Comparison of ENCODE assay signal across 10 mouse cellular contexts in the genomic region with DNA sequence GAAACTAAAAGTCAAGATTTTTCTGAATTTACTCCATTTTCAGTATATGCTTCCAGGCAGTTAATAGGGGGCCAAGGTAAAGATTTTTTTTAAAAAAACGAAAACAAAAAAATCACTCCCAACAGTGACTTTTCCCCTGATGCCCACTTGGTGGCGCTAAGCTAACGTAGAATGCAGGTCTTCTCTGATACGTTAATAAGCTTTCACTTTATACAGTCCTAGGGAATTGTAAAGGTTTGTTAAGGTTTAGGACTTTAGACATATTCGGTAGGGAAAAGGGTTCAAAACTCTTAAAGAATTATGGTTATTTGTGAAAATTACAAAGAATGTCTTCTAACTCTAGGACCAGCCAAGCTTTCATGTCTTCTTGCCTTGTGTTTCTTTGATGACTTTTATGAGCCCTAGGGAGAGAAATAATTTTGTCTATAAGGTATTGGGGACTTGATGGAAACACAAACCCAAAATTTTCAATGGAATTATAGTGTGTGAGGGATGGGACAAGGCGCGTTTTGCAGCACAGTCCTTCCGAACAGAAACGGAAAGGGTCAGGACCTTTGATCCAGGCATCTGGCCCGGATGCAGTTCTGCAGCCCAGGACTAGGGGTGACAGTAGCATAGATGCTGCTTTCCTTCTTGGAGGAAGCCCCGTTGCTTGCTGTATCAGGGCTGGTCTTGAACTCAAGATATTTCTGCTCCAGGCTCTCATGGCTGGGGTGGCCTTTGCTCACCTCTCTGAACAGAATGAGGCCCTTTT.
DNase-seq lines count a peak whose midpoint lies in the region; ATAC-seq and TF ChIP-seq lines count a peak whose summit lies in the region.
"Had no signal": no experiment of that assay in that cellular context is flagged by ENCODE, and none has a peak within 500 bp of the region (broad histone marks: within the 10 kb centered on the region; RNA-seq: fewer than 3 reads in every experiment).

No protein-coding gene starts in this region.

- no peak for ATAC-seq in heart, embryonic 13.5 days (ENCODE audit: extremely low read depth, insufficient number of reproducible peaks, low FRiP score, low TSS enrichment)
- no peak for ATAC-seq in heart, embryonic 14.5 days (ENCODE audit: insufficient number of reproducible peaks, insufficient read depth, low FRiP score, low read depth)
- peak; percentile 77 for ATAC-seq in midbrain, embryonic 12.5 days (ENCODE audit: low FRiP score, low read depth)

- peak overlapping the region; percentile 39 for H3K4me2 ChIP-seq in heart, embryonic 13.5 days
- no peak overlapping the region for H3K4me2 ChIP-seq in CH12.LX (ENCODE audit: insufficient read depth, low read depth, poor library complexity, severe bottlenecking)
- peak overlapping the region; percentile 38 for H3K4me2 ChIP-seq in heart, embryonic 14.5 days (ENCODE audit: low read length)
- no peak overlapping the region for H3K4me2 ChIP-seq in midbrain, embryonic 12.5 days (replicated peaks)
- H3K4me2 ChIP-seq: embryonic facial prominence, embryonic 12.5 days had no signal

- no peaks in the 10 kb centered on the region for H3K9me3 ChIP-seq in heart, embryonic 13.5 days
- no peaks in the 10 kb centered on the region for H3K9me3 ChIP-seq in CH12.LX (replicated peaks; ENCODE audit: low read length)
- no peaks in the 10 kb centered on the region for H3K9me3 ChIP-seq in heart, embryonic 14.5 days (ENCODE audit: control insufficient read depth, low read length)
- no peaks in the 10 kb centered on the region for H3K9me3 ChIP-seq in midbrain, embryonic 12.5 days
- H3K9me3 ChIP-seq: embryonic facial prominence, embryonic 12.5 days had no signal

- TF ChIP-seq RAD21 in CH12.LX (IDR thresholded peaks at IDR 0.05; ENCODE audit: low read depth, low read length): peak; percentile 95

- H3K36me3 ChIP-seq in heart, embryonic 13.5 days: no peaks in the 10 kb centered on the region
- H3K36me3 ChIP-seq in CH12.LX (replicated peaks in 1 of 2; ENCODE audit: control insufficient read depth in 1 of 2, insufficient read depth in 1 of 2, low read length in 1 of 2): no peaks in the 10 kb centered on the region
- H3K36me3 ChIP-seq in heart, embryonic 14.5 days (ENCODE audit: control insufficient read depth, insufficient read depth, low read length): no peaks in the 10 kb centered on the region
- H3K36me3 ChIP-seq in midbrain, embryonic 12.5 days: no peaks in the 10 kb centered on the region
- H3K36me3 ChIP-seq: embryonic facial prominence, embryonic 12.5 days had no signal

- H3K27ac ChIP-seq in heart, embryonic 13.5 days (replicated peaks): no peak overlapping the region
- no peak overlapping the region for H3K27ac ChIP-seq in CH12.LX (ENCODE audit: insufficient read depth, low read depth)
- H3K27ac ChIP-seq in heart, embryonic 14.5 days (replicated peaks in 1 of 2; ENCODE audit: control insufficient read depth in 1 of 2, insufficient read depth in 1 of 2, low read depth in 2 of 2, low read length in 2 of 2): no peak overlapping the region
- no peak overlapping the region for H3K27ac ChIP-seq in layer of hippocampus, adult 2 months
- no peak overlapping the region for H3K27ac ChIP-seq in midbrain, embryonic 12.5 days (replicated peaks)
- H3K27ac ChIP-seq: embryonic facial prominence, embryonic 12.5 days; macrophage had no signal

- no peak for TF ChIP-seq EP300 in CH12.LX (IDR thresholded peaks at IDR 0.05; ENCODE audit: low read length)

- WGBS in heart, embryonic 13.5 days: 30% methylated on average over 11 of the region's 11 CpGs
- 34% methylated on average over 11 of the region's 11 CpGs for WGBS in heart, embryonic 14.5 days
- 36% methylated on average over 11 of the region's 11 CpGs for WGBS in midbrain, embryonic 12.5 days

- no peak for TF ChIP-seq POLR2A in CH12.LX (IDR thresholded peaks at IDR 0.05; ENCODE audit: low read depth, low read length)

- dilution Hi-C loops in CH12.LX (cut with MboI; ENCODE audit: extremely low pct_ligation_motif_present, extremely low pct_unique_long_range_greater_than_20kb, low sequenced_read_pairs): no loop called here

- H3K4me3 ChIP-seq in heart, embryonic 13.5 days: no peak overlapping the region
- no peak overlapping the region for H3K4me3 ChIP-seq in CH12.LX (replicated peaks in 1 of 3; ENCODE audit: low read depth in 2 of 3, low read length in 2 of 3, poor library complexity in 1 of 3)
- peak overlapping the region in 1 of 2 experiments; percentile 8; a peak in 1 of 4 replicates for H3K4me3 ChIP-seq in heart, embryonic 14.5 days (ENCODE audit: control insufficient read depth in 1 of 2, insufficient read depth in 1 of 2, low read depth in 1 of 2, low read length in 2 of 2)
- H3K4me3 ChIP-seq in layer of hippocampus, adult 2 months: no peak overlapping the region
- H3K4me3 ChIP-seq in midbrain, embryonic 12.5 days: no peak overlapping the region
- H3K4me3 ChIP-seq: embryonic facial prominence, embryonic 12.5 days had no signal

- DNase-seq in heart, adult 11 months: no peak
- DNase-seq in CH12.LX (ENCODE audit: extremely low read depth): peak; percentile 59
- DNase-seq in c-Kit-positive CD71-positive TER-119-positive erythroid progenitor cells, embryonic 14.5 days (ENCODE audit: low spot score): peak; percentile 16
- DNase-seq in layer of hippocampus, adult 2 months (ENCODE audit: low spot score in 2 of 2): peak; percentile 11 to 46
- DNase-seq in thymus, postnatal 36 days: peak; percentile 24 to 25

- H3K27me3 ChIP-seq in heart, embryonic 13.5 days (replicated peaks): no peaks in the 10 kb centered on the region
- H3K27me3 ChIP-seq in CH12.LX (replicated peaks): no peaks in the 10 kb centered on the region
- no peaks in the 10 kb centered on the region for H3K27me3 ChIP-seq in heart, embryonic 14.5 days (ENCODE audit: control insufficient read depth, insufficient read depth, low read length)
- no peaks in the 10 kb centered on the region for H3K27me3 ChIP-seq in midbrain, embryonic 12.5 days
- H3K27me3 ChIP-seq: embryonic facial prominence, embryonic 12.5 days had no signal

- in situ Hi-C loops in CH12.LX (cut with MboI; ENCODE audit: low pct_ligation_motif_present, low pct_unique_long_range_greater_than_20kb, low sequenced_read_pairs): loop anchor here (5.0 to 25.0 kb wide), 2 partner anchors 131 to 1801 kb away; no protein-coding TSS in a partner anchor

- no peak overlapping the region for H3K9ac ChIP-seq in heart, embryonic 13.5 days
- H3K9ac ChIP-seq in CH12.LX (ENCODE audit: insufficient read depth, low read depth): no peak overlapping the region
- H3K9ac ChIP-seq in heart, embryonic 14.5 days (ENCODE audit: low read length): no peak overlapping the region
- no peak overlapping the region for H3K9ac ChIP-seq in midbrain, embryonic 12.5 days (replicated peaks)
- H3K9ac ChIP-seq: embryonic facial prominence, embryonic 12.5 days had no signal

- peak; percentile 53 to 91 for TF ChIP-seq CTCF in CH12.LX (conservative IDR thresholded peaks at IDR 0.05 in 1 of 2, IDR thresholded peaks at IDR 0.05 in 1 of 2; ENCODE audit: low read depth in 2 of 2, low read length in 2 of 2)
- TF ChIP-seq CTCF in layer of hippocampus, adult 2 months (conservative IDR thresholded peaks at IDR 0.05): peak; percentile 99

- peaks cover 4% of the 10 kb centered on the region for H3K4me1 ChIP-seq in heart, embryonic 13.5 days
- peaks cover 0 to 5% of the 10 kb centered on the region in 2 experiments; a peak in 2 of 4 replicates for H3K4me1 ChIP-seq in CH12.LX (ENCODE audit: control insufficient read depth in 1 of 2, insufficient read depth in 2 of 2)
- 0 out of 4 replicates have a peak, but pooled peaks cover 0 to 4% of the 10 kb centered on the region in 2 experiments for H3K4me1 ChIP-seq in heart, embryonic 14.5 days (ENCODE audit: control insufficient read depth in 2 of 2, insufficient read depth in 2 of 2, low read length in 2 of 2)
- H3K4me1 ChIP-seq in midbrain, embryonic 12.5 days: no peaks in the 10 kb centered on the region
- H3K4me1 ChIP-seq: embryonic facial prominence, embryonic 12.5 days had no signal

- no peaks in the 10 kb centered on the region for H3K79me2 ChIP-seq in CH12.LX (replicated peaks; ENCODE audit: control insufficient read depth, extremely low read depth, insufficient read depth, poor library complexity, severe bottlenecking)

TF ChIP-seq in CH12.LX, 34 proteins besides CTCF, POLR2A, EP300 and RAD21:
- TF ChIP-seq MYC (IDR thresholded peaks at IDR 0.05; ENCODE audit: low read depth, low read length): no peak
- TF ChIP-seq UBTF (IDR thresholded peaks at IDR 0.05; ENCODE audit: low read depth, low read length): no peak
- TF ChIP-seq POLR2AphosphoS2 (IDR thresholded peaks at IDR 0.05; ENCODE audit: low read depth, low read length): no peak
- no peak for TF ChIP-seq ZKSCAN1 (IDR thresholded peaks at IDR 0.05; ENCODE audit: borderline replicate concordance, low read depth, low read length)
- TF ChIP-seq JUND (conservative IDR thresholded peaks at IDR 0.05; ENCODE audit: low read depth, low read length): no peak
- no peak for TF ChIP-seq MXI1 (IDR thresholded peaks at IDR 0.05; ENCODE audit: low read depth, low read length)
- TF ChIP-seq MAX (IDR thresholded peaks at IDR 0.05; ENCODE audit: low read length): no peak
- TF ChIP-seq HCFC1 (IDR thresholded peaks at IDR 0.05; ENCODE audit: low read depth, low read length): no peak
- TF ChIP-seq SIN3A (IDR thresholded peaks at IDR 0.05; ENCODE audit: low read length): no peak
- no peak for TF ChIP-seq NRF1 (IDR thresholded peaks at IDR 0.05; ENCODE audit: low read depth, low read length)
- TF ChIP-seq CHD2 (IDR thresholded peaks at IDR 0.05; ENCODE audit: low read length): no peak
- TF ChIP-seq BHLHE40 (IDR thresholded peaks at IDR 0.05; ENCODE audit: low read depth, low read length): no peak
- TF ChIP-seq RCOR1 (conservative IDR thresholded peaks at IDR 0.05; ENCODE audit: low read depth, low read length): no peak
- peak; percentile 95 for TF ChIP-seq ZNF384 (IDR thresholded peaks at IDR 0.05; ENCODE audit: low read depth, low read length)
- no peak for TF ChIP-seq ETS1 (conservative IDR thresholded peaks at IDR 0.05; ENCODE audit: low read depth, low read length)
- no peak for TF ChIP-seq KAT2A (IDR thresholded peaks at IDR 0.05; ENCODE audit: insufficient replicate concordance, low read length)
- TF ChIP-seq TCF12 (IDR thresholded peaks at IDR 0.05; ENCODE audit: low read depth, low read length): no peak
- peak; percentile 82 for TF ChIP-seq SMC3 (IDR thresholded peaks at IDR 0.05; ENCODE audit: low read depth, low read length)

Comparison
In these comparisons a context has a peak if more than half of its experiments do, and no peak if none do; other contexts are left out.
1. H3K4me2 ChIP-seq: peak in heart, embryonic 13.5 days (single experiment) and heart, embryonic 14.5 days (single experiment); none in CH12.LX (single experiment) and midbrain, embryonic 12.5 days (single experiment).